Mouse (Mus musculus) brain, embryonic 14.5 days (tissue): ENCODE measurements around the gene Park7.

Experiments used
- CTCF ChIP-seq: fragments of 200-500 bp; IDR thresholded peaks from 2 replicates; pipeline ENCODE4 v1.5.1; 2012; ENCODE audit warnings: inconsistent platforms, mild to moderate bottlenecking, moderate library complexity, borderline replicate concordance; ENCODE audit not compliant: insufficient read depth, insufficient read length; ENCODE audit errors: extremely low read depth
- POLR2A ChIP-seq: fragments of 200-500 bp; IDR thresholded peaks from 2 replicates; pipeline ENCODE4 v1.6.1; 2012; ENCODE audit warnings: mild to moderate bottlenecking, inconsistent platforms, borderline replicate concordance; ENCODE audit not compliant: poor library complexity, insufficient read depth, insufficient read length, severe bottlenecking; ENCODE audit errors: extremely low read depth

GRCm38 (mm10) chr4:150854839-150855246 lies 59.4 kb downstream of the Park7 start:
- TF ChIP-seq CTCF (peak; percentile 37; the same call in 1 of the 2 replicates), POLR2A (peak; percentile 100)
